15 mouse cellular contexts compared by ENCODE assay signal in genomic region chr13:44506975-44507374, GRCm38 (mm10).
DNase-seq lines count a peak whose midpoint lies in the region; ATAC-seq and TF ChIP-seq lines count a peak whose summit lies in the region.
"Had no signal": no experiment of that assay in that cellular context is flagged by ENCODE, and none has a peak within 500 bp of the region (broad histone marks: within the 10 kb centered on the region; RNA-seq: fewer than 3 reads in every experiment).

No protein-coding gene starts in this region.

- no peak overlapping the region for H3K4me3 ChIP-seq in thymus, adult 2 months (ENCODE audit: control insufficient read depth, insufficient read depth, low read length)
- no peak overlapping the region for H3K4me3 ChIP-seq in macrophage (ENCODE audit: inconsistent target)
- H3K4me3 ChIP-seq in stomach, postnatal 0 days (ENCODE audit: low read depth, low read length) = no peak overlapping the region
- H3K4me3 ChIP-seq: left cerebral cortex, adult 2 months; liver, embryonic 13.5 days; midbrain, embryonic 15.5 days had no signal

- ATAC-seq in granulocyte monocyte progenitor cell, adult 5-6 weeks (replicated peaks; ENCODE audit: poor library complexity, severe bottlenecking) = peak; percentile 81
- ATAC-seq in stomach, postnatal 0 days (ENCODE audit: low FRiP score, low TSS enrichment) = no peak
- ATAC-seq: forebrain, postnatal 0 days; hindbrain, embryonic 16.5 days; midbrain, embryonic 15.5 days had no signal

- H3K36me3 ChIP-seq in thymus, adult 2 months (ENCODE audit: control insufficient read depth, insufficient read depth, low read length) = no peaks in the 10 kb centered on the region
- H3K36me3 ChIP-seq in macrophage (ENCODE audit: inconsistent target) = no peaks in the 10 kb centered on the region
- H3K36me3 ChIP-seq in stomach, postnatal 0 days (ENCODE audit: control insufficient read depth, insufficient read depth, low read length) = no peaks in the 10 kb centered on the region
- H3K36me3 ChIP-seq: liver, embryonic 13.5 days; midbrain, embryonic 15.5 days had no signal

- no peak overlapping the region for H3K4me2 ChIP-seq in stomach, postnatal 0 days (replicated peaks; ENCODE audit: low read depth)
- H3K4me2 ChIP-seq: liver, embryonic 13.5 days; midbrain, embryonic 15.5 days had no signal

- no peak overlapping the region; the same call in 1 of the 2 replicates for H3K27ac ChIP-seq in thymus, adult 2 months (ENCODE audit: control insufficient read depth, insufficient read depth, low read length)
- peak overlapping the region; percentile 69 for H3K27ac ChIP-seq in macrophage
- no peak overlapping the region for H3K27ac ChIP-seq in stomach, postnatal 0 days (replicated peaks)
- H3K27ac ChIP-seq: left cerebral cortex, adult 2 months; liver, embryonic 13.5 days; midbrain, embryonic 15.5 days had no signal

- no peak for TF ChIP-seq EP300 in stomach, postnatal 0 days (optimal IDR thresholded peaks at IDR 0.05)

- no peak for TF ChIP-seq POLR2A in thymus, adult 2 months (IDR thresholded peaks at IDR 0.05; ENCODE audit: control insufficient read depth, extremely low read depth, insufficient read depth, low read length, poor library complexity)

- no peaks in the 10 kb centered on the region for H3K27me3 ChIP-seq in thymus, adult 2 months (ENCODE audit: control insufficient read depth, insufficient read depth, low read length)
- H3K27me3 ChIP-seq in stomach, postnatal 0 days (ENCODE audit: control insufficient read depth, insufficient read depth, low read length) = no peaks in the 10 kb centered on the region
- H3K27me3 ChIP-seq: liver, embryonic 13.5 days; midbrain, embryonic 15.5 days had no signal

- peaks cover 22% of the 10 kb centered on the region for H3K4me1 ChIP-seq in thymus, adult 2 months (replicated peaks; ENCODE audit: control insufficient read depth, insufficient read depth, low read length)
- H3K4me1 ChIP-seq in stomach, postnatal 0 days (replicated peaks; ENCODE audit: control insufficient read depth, insufficient read depth) = no peaks in the 10 kb centered on the region

- intact Hi-C loops in heart, postnatal 14 days (cut with DNase I) = no loop called here

- no peak overlapping the region for H3K9ac ChIP-seq in stomach, postnatal 0 days (ENCODE audit: low read length)
- H3K9ac ChIP-seq: forebrain, postnatal 0 days; liver, embryonic 13.5 days; midbrain, embryonic 15.5 days had no signal

- no peak for TF ChIP-seq CTCF in thymus, adult 2 months (IDR thresholded peaks at IDR 0.05; ENCODE audit: borderline replicate concordance, control insufficient read depth, extremely low read depth, insufficient read depth, low read length, poor library complexity)
- no peak for TF ChIP-seq CTCF in stomach, postnatal 0 days (IDR thresholded peaks at IDR 0.05; ENCODE audit: low read depth)

- H3K79me2 ChIP-seq in macrophage (ENCODE audit: inconsistent target) = no peaks in the 10 kb centered on the region

- 9% methylated on average over 5 of the region's 5 CpGs for WGBS in thymus, adult 2 months
- 15% methylated on average over 5 of the region's 5 CpGs for WGBS in macrophage (ENCODE audit: missing documents)
- 41% methylated on average over 5 of the region's 5 CpGs for WGBS in stomach, postnatal 0 days

- peak; percentile 25 for DNase-seq in thymus, postnatal 25 days
- DNase-seq in thymus, adult 2 months = no peak
- DNase-seq in stomach, postnatal 0 days (ENCODE audit: low spot score) = peak; percentile 31
- no peak for DNase-seq in ovary, adult 18-20 months (ENCODE audit: low spot score)
- DNase-seq in heart, postnatal 14 days = no peak
- DNase-seq: adrenal gland, postnatal 36 days; forebrain, postnatal 0 days; gastrocnemius, postnatal 36 days; liver, embryonic 13.5 days; right cerebral cortex, postnatal 14 days had no signal

- H3K9me3 ChIP-seq in stomach, postnatal 0 days (ENCODE audit: control insufficient read depth, low read length) = no peaks in the 10 kb centered on the region
- H3K9me3 ChIP-seq: liver, embryonic 13.5 days; midbrain, embryonic 15.5 days had no signal

Comparison
In these comparisons a context has a peak if more than half of its experiments do, and no peak if none do; other contexts are left out.
1. DNase-seq: peak in thymus, postnatal 25 days (single experiment) and stomach, postnatal 0 days (single experiment); none in thymus, adult 2 months (single experiment), ovary, adult 18-20 months (single experiment) and heart, postnatal 14 days (0 of 2).